Mouse (Mus musculus) G1E-ER4 (cell line): ENCODE data around the gene Ttc29. TPM values are rescaled to one million over a fixed set of nuclear protein-coding genes. Genes with fewer than 3 reads are reported as not detected.

ENCODE experiments used
- GATA1 ChIP-seq: IDR thresholded peaks from one replicate; pipeline ENCODE4 v1.8.0; 2012; ENCODE audit warnings: low read length, inconsistent platforms
- polyA plus RNA-seq: library from polyadenylated mRNA; stranded (reverse); fragments of >175 nt; gene quantifications from 2 replicates; pipeline ENCODE4 v1.2.3, GENCODE M21; 2012

The Ttc29 gene
- polyA plus RNA-seq, 1 experiment: not detected

DNA sequence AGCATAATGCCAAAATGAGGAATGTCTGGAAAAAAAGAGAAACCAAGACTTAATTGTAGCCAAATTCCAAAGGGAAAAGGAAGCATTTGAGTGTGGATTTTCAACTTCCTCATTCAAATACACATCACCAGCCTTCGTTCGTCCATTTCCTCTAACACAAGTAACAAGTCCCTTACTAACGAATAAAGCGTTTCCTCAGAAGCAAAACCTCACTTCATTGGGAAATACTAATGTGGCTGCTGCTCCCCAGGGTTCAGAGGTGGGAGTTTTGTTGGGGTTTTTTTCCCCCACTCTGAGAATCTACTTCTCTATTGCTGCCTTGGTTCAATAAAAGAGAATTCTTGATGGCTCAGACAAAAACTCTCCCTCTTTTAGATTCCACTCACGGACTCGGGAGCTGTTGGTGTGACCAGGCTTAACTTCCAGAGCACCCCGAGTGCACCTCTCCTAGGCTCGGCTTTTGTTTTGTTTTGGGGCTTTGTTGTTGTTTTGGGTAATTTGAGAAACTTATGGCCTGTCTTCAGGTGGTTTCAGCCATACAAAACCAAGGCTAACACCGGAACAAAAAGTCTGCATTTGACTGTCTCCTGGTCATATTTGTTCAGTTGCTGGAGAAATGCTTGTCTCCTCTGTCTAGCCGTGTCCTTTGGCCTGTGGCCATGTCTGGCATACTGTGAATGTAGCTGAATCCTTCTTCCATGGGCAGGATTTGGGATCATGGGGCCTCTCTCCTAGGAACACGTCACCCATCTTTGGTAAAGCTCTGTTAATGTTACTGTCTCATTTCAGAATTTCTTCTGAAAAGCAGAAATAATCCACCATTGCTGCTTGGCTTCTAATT is 127.8 kb downstream of the Ttc29 start:
- no peak for TF ChIP-seq GATA1

GRCm38 (mm10) chr8:78342151-78342550 is 129.1 kb downstream of the Ttc29 start:
- TF ChIP-seq GATA1: no peak

GRCm38 (mm10) chr8:78344006-78344405 is 130.9 kb downstream of the Ttc29 start:
- no peak for TF ChIP-seq GATA1

DNA sequence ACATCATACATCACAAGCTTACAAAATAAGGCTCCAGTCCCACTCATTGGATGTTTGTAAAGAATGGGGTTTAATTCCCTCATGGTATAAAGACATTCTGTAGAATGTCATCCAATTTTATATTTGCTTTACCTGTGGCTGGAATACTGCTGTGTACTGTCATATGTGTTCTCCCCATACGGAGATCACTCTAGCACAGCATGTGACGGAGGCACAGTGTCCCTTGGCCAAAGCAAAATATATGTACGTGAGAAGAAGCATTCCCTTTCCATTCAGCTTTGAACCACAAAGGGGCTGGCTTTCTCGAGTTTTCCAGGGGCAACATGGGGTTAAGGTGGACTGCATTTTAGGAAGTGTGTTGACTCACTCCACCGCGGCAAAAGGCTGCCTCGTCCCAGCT is 132.6 kb downstream of the Ttc29 start:
- TF ChIP-seq GATA1: no peak

DNA sequence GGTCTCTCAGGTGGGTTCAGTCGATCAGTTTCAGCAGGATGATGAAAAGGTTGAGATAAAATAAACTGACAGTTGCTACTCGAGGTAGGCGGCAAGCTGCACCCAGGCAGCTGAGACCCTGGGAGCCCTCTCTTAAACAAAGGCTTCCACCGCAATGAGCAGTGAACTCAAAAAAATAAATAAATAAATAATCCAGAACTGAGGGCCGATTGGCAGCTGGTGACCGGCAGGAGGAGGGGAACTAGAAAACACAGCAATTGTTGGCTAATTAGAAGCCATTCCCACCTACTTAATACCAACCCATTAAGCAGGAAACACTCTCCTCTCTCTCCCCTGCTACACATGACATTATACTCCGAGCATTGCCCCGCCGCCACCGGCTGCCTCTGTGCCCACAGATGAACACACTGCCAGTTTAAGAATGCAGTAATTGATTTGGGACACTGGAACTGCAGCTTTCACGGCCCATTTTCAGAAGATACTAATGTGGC is 133.1 kb downstream of the Ttc29 start:
- no peak for TF ChIP-seq GATA1

- TF ChIP-seq GATA1: no peak
Observed at GRCm38 (mm10) chr8:78353902-78354301, 140.8 kb downstream of the Ttc29 start.

DNA sequence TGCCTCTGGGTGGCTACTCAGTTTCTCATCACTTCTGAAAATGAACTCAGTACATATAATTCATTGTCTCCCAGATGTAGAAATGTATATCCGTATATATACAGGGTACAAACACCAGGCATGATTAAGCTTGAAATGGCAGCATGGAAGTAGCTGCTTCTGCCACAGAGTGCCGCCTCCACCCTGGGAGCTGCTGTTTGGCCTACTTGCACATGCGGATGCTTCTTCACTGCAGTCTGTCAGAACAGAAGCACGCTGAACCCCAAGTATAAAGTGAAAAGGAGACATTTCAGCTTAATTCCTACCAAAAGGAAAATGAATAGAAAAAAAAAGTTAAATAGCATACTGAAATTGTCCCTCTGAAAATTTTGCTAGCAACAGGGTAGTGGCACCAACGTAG is 141.7 kb downstream of the Ttc29 start:
- TF ChIP-seq GATA1: no peak

- TF ChIP-seq GATA1: no peak
Observed at GRCm38 (mm10) chr8:78390756-78391155, 177.7 kb downstream of the Ttc29 start.

- TF ChIP-seq GATA1: no peak
Observed at GRCm38 (mm10) chr8:78419272-78419671, 206.2 kb downstream of the Ttc29 start.

GRCm38 (mm10) chr8:78420101-78420503 is 207.0 kb downstream of the Ttc29 start:
- no peak for TF ChIP-seq GATA1

DNA sequence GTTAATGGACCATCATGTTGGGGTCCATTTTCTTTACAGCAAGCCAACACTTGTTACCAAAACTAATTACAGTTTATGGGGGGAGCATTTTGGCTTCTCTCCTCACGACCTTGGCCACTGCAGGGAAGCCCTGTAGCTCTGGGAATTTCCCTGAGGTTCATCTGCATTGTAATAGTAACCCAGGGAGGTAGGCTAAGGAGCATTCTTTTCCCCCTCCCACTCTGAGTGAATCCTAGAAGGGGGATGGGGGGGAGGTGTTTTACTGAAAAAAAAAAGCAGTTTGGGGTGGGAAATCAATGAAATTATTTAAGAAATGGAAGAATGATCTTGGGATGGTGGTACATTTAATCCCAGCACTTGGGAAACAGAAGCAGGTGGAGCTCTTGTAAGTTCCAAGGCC is 210.8 kb downstream of the Ttc29 start:
- no peak for TF ChIP-seq GATA1

- TF ChIP-seq GATA1: no peak
Observed at GRCm38 (mm10) chr8:78426455-78426854, 213.4 kb downstream of the Ttc29 start.

- no peak for TF ChIP-seq GATA1
Observed at GRCm38 (mm10) chr8:78426875-78427768, 214.0 kb downstream of the Ttc29 start.

DNA sequence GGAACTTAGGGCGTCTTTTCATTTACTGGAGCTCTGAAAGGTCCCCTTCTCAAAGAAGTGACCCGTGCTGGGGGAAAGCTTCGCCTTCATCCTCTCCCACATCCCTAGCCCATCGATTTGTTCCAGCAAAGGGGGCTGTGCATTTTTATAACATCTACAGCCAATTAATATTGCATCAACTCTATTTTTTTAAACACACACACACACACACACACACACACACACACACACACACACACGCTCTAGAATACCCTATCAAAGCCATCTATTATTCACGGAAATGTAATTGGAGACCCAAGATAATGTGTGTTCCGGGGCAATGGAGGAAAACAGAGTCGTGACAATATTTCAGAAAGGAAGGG is 214.7 kb downstream of the Ttc29 start:
- no peak for TF ChIP-seq GATA1

GRCm38 (mm10) chr8:78428148-78428547 is 215.1 kb downstream of the Ttc29 start:
- TF ChIP-seq GATA1: no peak

DNA sequence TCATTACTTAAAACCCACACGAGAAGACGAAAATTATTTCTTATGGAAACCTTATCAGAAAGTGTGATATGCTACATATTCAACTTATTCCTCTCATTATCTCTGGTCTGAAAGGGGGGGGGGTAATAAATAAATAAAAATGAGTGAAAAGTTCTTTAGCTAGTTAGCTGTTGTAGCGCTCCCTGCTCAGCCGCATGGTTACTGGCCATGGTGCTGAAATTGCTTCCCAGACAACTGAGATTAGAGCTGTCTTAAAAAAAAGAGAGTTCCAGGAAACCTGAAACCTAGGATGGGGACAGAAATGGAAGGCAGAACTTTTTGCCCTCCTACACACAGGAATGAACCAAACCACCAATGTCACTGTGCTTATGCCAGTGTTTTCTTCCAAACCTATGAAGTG is 218.3 kb downstream of the Ttc29 start:
- no peak for TF ChIP-seq GATA1
